Mouse (Mus musculus) lung, postnatal 14 days (tissue): ENCODE measurements around the gene Mphosph10.

Source experiments
- DNase-seq: peaks from one replicate; pipeline ENCODE4 v3.0.0; 2021

The Mphosph10 gene

DNA sequence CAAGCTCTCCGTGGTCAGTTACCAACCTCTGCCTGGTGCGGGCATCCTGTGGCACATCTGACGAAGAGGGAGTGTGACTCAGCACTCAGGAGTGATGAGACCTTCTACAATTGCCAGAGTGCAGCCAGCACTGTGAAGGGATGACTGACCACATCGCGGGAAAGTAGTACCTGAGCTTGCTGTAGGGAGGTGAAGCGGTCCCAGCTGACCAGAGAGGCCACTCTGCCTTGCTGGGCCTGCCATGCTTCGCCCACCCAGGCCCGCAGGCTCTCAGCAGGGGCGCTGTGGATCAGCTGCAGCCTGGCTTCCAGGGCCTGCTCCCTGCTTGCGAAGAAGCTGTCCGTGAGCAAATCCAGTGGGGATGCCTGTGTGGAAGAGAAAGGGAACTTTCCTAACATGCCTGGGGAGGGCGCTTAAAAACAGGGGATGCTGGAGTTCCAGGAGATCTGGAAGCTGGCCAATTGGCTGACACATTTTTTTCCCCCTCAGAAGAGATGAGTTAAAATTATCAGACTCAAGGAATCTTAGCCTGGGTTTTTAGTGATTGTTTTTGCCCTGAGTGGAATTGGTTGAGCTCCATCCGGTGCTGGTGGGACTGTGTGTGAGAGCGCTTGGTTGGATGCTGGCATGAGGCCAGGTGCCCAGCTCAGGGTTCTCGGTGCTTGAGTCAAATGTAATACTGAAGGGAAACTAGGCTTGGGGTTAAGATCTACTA is 42.8 kb downstream of the Mphosph10 start:
- DNase-seq = no peak

DNA sequence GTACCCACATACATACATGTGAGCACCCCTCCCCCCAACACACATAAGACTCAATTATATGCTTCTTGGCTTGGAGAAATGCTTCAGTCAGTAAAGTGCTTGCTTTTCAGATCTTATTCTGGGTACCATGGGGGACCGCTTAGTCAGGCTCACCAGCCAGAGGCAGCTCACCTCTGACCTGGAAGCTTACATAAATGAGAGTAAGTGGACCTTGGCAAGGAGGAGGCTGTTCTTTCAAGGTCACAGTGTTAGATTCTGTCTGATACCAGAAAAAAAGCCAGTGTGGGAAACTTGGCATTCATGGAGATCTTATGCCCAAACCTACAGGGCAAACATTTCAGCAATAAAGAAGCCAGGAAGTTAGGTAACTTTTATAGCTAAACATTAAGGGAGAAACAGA is 44.3 kb downstream of the Mphosph10 start:
- no peak for DNase-seq

DNA sequence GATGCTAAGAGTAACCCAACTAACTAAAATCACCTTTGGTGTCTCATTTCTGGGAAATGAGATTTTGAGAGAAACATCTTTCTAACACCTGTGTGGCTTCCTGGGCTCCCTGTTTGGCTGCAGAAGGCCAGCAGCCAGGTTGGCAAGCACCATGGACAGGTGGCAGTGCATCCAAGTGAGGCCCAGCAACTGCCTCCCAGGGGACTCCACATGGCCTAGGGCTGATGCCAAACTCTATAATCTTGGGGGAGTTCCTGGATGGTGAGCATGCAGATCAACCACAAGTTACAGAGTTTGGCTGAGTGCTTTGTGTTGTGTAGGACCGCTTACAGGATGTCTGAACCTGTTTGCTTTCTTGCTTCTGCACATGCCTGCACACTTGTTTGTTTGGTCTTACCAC is 59.4 kb downstream of the Mphosph10 start:
- no peak for DNase-seq

DNA sequence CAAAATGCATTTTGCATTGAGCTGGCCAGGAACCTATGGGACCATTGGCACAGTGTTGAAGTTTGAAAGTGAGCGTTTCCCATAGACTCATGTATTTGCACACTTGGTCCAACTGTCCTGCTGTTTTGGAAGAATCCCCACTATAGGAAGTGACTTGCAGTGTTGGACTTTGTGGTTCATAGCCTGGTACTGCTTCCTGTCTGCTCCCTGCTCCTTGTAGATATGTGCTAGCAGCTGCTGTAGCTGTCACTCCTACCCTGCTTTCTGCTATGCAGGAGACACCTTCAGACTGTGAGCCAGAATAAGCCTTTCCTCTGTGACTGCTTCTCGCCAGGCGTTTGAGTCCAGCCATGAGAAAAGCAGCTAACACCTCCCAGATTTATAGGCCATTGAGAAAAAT is 60.8 kb downstream of the Mphosph10 start:
- no peak for DNase-seq

DNA sequence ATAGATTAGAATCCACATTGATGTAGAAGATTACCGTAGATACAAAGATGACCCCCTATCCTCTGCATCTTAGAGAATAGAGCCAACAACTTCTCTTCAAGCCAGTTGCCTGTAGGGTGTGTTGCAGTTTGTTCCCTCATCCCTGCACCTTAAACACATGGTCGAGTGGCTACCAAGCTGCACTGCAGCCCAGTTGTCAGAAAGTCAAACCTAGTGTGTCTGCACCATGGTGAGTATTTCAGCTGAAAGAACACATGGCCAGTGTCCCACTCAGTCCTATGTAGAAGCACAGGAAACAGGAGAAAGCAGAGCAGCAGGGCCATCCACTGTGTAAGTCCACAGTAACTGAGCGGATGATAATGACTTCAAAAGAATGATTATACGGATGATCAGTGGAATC is 64.6 kb downstream of the Mphosph10 start:
- DNase-seq = no peak

DNA sequence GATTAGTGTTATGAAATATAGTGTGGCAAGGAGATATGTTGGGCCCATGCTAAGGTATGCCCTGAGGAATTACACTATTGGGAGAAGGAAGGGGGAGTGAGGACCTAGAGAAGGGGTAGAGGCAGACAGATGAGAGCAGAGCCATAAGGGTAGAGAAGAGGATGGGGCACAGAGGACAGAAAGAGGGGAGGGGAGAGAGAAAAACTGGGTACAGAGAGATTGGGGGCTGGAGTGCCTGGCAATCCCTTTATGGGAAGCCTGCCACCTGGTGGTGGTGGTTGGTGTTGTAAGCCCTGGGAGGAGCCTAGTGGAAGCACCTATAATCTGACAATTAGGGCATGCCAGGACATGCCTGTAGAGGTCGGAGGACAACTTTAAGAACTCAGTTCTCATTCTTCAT is 65.2 kb downstream of the Mphosph10 start:
- peak; percentile 92 for DNase-seq
